Mouse (Mus musculus): ENCODE measurements around the gene Olfr1066. TPM values are rescaled to one million over a fixed set of nuclear protein-coding genes. Genes with fewer than 3 reads are reported as not detected.
"Not testable (repeated sequence)": the region's sequence is repeated elsewhere in the genome, so short reads cannot be mapped to it uniquely, and the experiment has no call there.

The Olfr1066 gene
- total RNA-seq, 1 experiment, result not detected

DNA sequence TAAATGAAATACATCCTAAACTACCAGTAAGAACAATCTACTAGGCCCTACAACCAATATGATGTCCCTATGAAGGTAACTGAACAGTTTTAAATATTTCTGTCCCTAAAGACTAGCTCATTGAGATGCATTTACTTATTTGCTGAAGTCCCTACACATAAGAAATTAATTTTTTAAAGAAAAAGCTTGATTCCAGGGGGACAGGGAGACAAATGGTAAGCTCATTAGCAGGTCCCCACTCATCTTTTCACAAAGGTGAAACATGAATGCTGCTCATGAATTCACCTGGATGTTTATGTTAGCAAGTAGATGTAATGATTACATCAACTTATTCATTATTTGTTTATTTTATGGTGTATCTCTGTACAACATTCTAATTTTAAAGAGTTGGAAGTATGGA, 29.4 kb downstream of the Olfr1066 start, which contains the start of gene Olfr1062:
TSS of gene Olfr1062 (minus strand) at position 101 of the 400 bp plus-strand sequence.
- H3K4me1 ChIP-seq (ENCODE audit: control insufficient read depth in 2 of 2, insufficient read depth in 2 of 2, low read length in 2 of 2, poor library complexity in 1 of 2); in situ Hi-C loops (cut with MboI; ENCODE audit: low sequenced_read_pairs in 2 of 2, unreplicated experiment in 2 of 2); H3K4me3 ChIP-seq (ENCODE audit: insufficient read depth in 1 of 2, low read depth in 1 of 2, low read length in 2 of 2, poor library complexity in 1 of 2, severe bottlenecking in 1 of 2); DNase-seq (ENCODE audit: low read depth, low spot score); H3K36me3 ChIP-seq (ENCODE audit: control insufficient read depth, insufficient read depth, low read length, poor library complexity, severe bottlenecking); H3K27ac ChIP-seq (ENCODE audit: insufficient read depth, low read depth, low read length, poor library complexity, severe bottlenecking); H3K9ac ChIP-seq (ENCODE audit: insufficient read depth, low read depth, low read length, poor library complexity, severe bottlenecking); H3K9me3 ChIP-seq (ENCODE audit: control insufficient read depth, insufficient read depth, low read depth, low read length): not testable (repeated sequence)

DNA sequence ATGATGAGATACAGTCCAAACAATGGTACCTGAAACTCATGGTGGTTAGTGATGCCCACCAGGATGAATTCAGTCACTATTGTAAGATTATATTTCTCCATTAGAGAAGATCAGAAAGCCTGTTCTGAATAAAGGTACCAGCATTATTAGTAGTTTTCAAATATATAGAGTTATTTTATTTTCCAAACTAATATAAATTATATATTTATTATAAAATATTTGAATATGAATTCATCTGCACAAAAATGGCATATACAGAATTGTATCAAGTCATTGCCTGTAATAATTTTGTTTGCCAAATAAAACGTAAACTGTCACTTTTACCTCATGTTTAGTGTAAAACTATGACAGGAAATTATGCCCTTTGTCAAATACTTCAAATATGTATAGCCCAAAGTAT, 42.1 kb downstream of the Olfr1066 start, which contains the start of gene Olfr1061:
TSS of gene Olfr1061 (minus strand) at position 101 of the 400 bp plus-strand sequence.
- no peak within 1 kb of the TSS for H3K4me3 ChIP-seq (ENCODE audit: insufficient read depth in 1 of 2, low read depth in 1 of 2, low read length in 2 of 2, poor library complexity in 1 of 2, severe bottlenecking in 1 of 2)
- in situ Hi-C loops (cut with MboI; ENCODE audit: low sequenced_read_pairs in 2 of 2, unreplicated experiment in 2 of 2), result no loop called here
- TF ChIP-seq ZNF384 (IDR thresholded peaks at IDR 0.05; ENCODE audit: low read depth, low read length), result no peak
- no peak for TF ChIP-seq HCFC1 (IDR thresholded peaks at IDR 0.05; ENCODE audit: borderline replicate concordance, insufficient read depth, low read length)

More for the DNA sequence above, 42.1 kb downstream of the Olfr1066 start, which contains the start of gene Olfr1061:
- Histone ChIP-seq H3K9ac (ENCODE audit: insufficient read depth, low read depth, low read length, poor library complexity, severe bottlenecking) (no peak within 1 kb of the TSS), H3K9me3 (ENCODE audit: control insufficient read depth, insufficient read depth, low read depth, low read length) (no peaks in the 10 kb centered on the region), H3K27ac (ENCODE audit: insufficient read depth, low read depth, low read length, poor library complexity, severe bottlenecking) (no peak within 1 kb of the TSS), H3K36me3 (ENCODE audit: control insufficient read depth, insufficient read depth, low read length, poor library complexity, severe bottlenecking) (no peaks in the 10 kb centered on the region), H3K4me1 (ENCODE audit: control insufficient read depth in 2 of 2, insufficient read depth in 2 of 2, low read length in 2 of 2, poor library complexity in 1 of 2) (no peaks in the 10 kb centered on the region)
- DNase-seq (ENCODE audit: low read depth, low spot score), result no peak

Other genes starting within 250 kb of the Olfr1066 start
- gene Olfr1046, start 237.0 kb downstream of the Olfr1066 start, total RNA-seq (2012; rRNA removed), result not detected in 2 replicates
- not detected in 2 replicates for gene Olfr1047, start 224.9 kb downstream of the Olfr1066 start, total RNA-seq (2012; rRNA removed)
- gene Olfr1048, start 216.0 kb downstream of the Olfr1066 start, total RNA-seq (2012; rRNA removed), result not detected in 2 replicates
- gene Olfr1049, start 197.9 kb downstream of the Olfr1066 start, total RNA-seq (2012; rRNA removed), result not detected in 2 replicates
- not detected in 2 replicates for gene Olfr1051, start 177.2 kb downstream of the Olfr1066 start, total RNA-seq (2012; rRNA removed)
- not detected in 2 replicates for gene Olfr1052, start 163.8 kb downstream of the Olfr1066 start, total RNA-seq (2012; rRNA removed)
- gene Olfr1053, start 141.0 kb downstream of the Olfr1066 start, total RNA-seq (2012; rRNA removed), result not detected in 2 replicates
- not detected in 2 replicates for gene Olfr1054, start 120.8 kb downstream of the Olfr1066 start, total RNA-seq (2012; rRNA removed)
- not detected in 2 replicates for gene Olfr1055, start 106.0 kb downstream of the Olfr1066 start, total RNA-seq (2012; rRNA removed)
- not detected in 2 replicates for gene Olfr1056, start 93.8 kb downstream of the Olfr1066 start, total RNA-seq (2012; rRNA removed)
- not detected in 2 replicates for gene Olfr1057, start 77.9 kb downstream of the Olfr1066 start, total RNA-seq (2012; rRNA removed)
- gene Olfr1058, start 67.7 kb downstream of the Olfr1066 start, total RNA-seq (2012; rRNA removed), result not detected in 2 replicates
- not detected in 2 replicates for gene Olfr1061, start 42.2 kb downstream of the Olfr1066 start, total RNA-seq (2012; rRNA removed)
- gene Olfr1062, start 29.5 kb downstream of the Olfr1066 start, total RNA-seq (2012; rRNA removed), result not detected in 2 replicates
- not detected in 2 replicates for gene Olfr1065, start 5.7 kb downstream of the Olfr1066 start, total RNA-seq (2012; rRNA removed)
- not detected in 2 replicates for gene Olfr228, start 31.1 kb upstream of the Olfr1066 start, total RNA-seq (2012; rRNA removed)
- gene Olfr1076, start 52.2 kb upstream of the Olfr1066 start, total RNA-seq (2012; rRNA removed), result not detected in 2 replicates
- gene Olfr1079, start 86.2 kb upstream of the Olfr1066 start, total RNA-seq (2012; rRNA removed), result not detected in 2 replicates
- gene Olfr1080, start 102.0 kb upstream of the Olfr1066 start, total RNA-seq (2012; rRNA removed), result not detected in 2 replicates
- gene Olfr1082, start 142.7 kb upstream of the Olfr1066 start, total RNA-seq (2012; rRNA removed), result not detected in 2 replicates
- not detected in 2 replicates for gene Olfr1084, start 183.5 kb upstream of the Olfr1066 start, total RNA-seq (2012; rRNA removed)
- gene Olfr1085, start 205.8 kb upstream of the Olfr1066 start, total RNA-seq (2012; rRNA removed), result not detected in 2 replicates
- gene Olfr1086, start 223.8 kb upstream of the Olfr1066 start, total RNA-seq (2012; rRNA removed), result not detected in 2 replicates
- not detected in 2 replicates for gene Olfr1087, start 242.1 kb upstream of the Olfr1066 start, total RNA-seq (2012; rRNA removed)